Comparison of ENCODE assay signal across 9 mouse cellular contexts in the genomic region with DNA sequence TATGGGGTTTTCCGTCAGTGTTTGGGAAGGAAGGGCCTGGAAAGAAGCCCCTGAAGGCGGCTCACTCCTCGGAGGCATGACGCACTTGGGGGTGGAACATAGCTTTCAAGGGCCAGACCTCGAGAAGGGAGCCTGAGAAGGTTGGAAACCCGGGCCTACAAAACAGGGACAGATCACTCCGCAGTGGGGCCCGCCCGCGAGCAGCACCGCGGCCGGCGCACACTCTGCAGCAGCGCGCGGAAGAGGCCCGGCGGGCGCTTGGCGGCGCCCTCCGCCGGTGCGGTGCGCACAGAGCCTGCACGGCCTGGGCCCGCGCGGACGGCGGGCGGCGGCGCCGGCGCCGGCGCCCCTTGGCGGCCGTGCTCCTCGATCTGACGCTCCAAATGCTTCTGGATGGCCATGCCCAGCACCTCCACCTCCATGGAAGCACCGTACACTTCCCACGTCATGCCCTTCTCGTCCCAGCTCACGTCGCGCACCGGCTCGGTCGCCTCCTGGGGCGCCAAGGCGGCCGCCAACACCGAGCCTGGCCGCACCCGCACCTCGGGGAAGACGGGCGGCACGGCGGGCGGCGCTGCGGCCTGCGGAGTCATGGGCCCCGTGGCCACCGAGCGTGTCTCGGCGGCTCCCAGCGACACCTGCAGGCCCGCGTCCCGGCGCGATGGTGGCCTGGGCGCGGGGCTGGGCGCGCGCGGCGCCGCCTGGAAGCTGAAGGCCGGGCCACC. TPM values are rescaled to one million over a fixed set of nuclear protein-coding genes. Genes with fewer than 3 reads are reported as not detected.
DNase-seq lines count a peak whose midpoint lies in the region; ATAC-seq and TF ChIP-seq lines count a peak whose summit lies in the region.
"Had no signal": no experiment of that assay in that cellular context is flagged by ENCODE, and none has a peak within 500 bp of the region (broad histone marks: within the 10 kb centered on the region; RNA-seq: fewer than 3 reads in every experiment).

No protein-coding gene starts in this region.

- peaks cover 6% of the 10 kb centered on the region for H3K27me3 ChIP-seq in ES-Bruce4 (ENCODE audit: control insufficient read depth, insufficient read depth, low read length, poor library complexity, severe bottlenecking)
- H3K27me3 ChIP-seq in hindbrain, embryonic 12.5 days, result peaks cover 50% of the 10 kb centered on the region
- peaks cover 59% of the 10 kb centered on the region for H3K27me3 ChIP-seq in midbrain, embryonic 10.5 days (ENCODE audit: low read depth, poor library complexity, severe bottlenecking)

- TF ChIP-seq CTCF in ES-Bruce4 (IDR thresholded peaks at IDR 0.05; ENCODE audit: low read depth, low read length), result peak; percentile 4

- H3K4me3 ChIP-seq in ES-Bruce4 (ENCODE audit: low read depth, low read length), result peak overlapping the region; percentile 77
- peak overlapping the region; percentile 33 for H3K4me3 ChIP-seq in hindbrain, embryonic 12.5 days
- peak overlapping the region; percentile 50 for H3K4me3 ChIP-seq in midbrain, embryonic 10.5 days
- H3K4me3 ChIP-seq: heart, adult 2 months had no signal

- no peak for TF ChIP-seq EP300 in ES-Bruce4 (IDR thresholded peaks at IDR 0.05; ENCODE audit: insufficient read depth, low read depth, low read length)

- no peaks in the 10 kb centered on the region for H3K9me3 ChIP-seq in ES-Bruce4 (replicated peaks; ENCODE audit: control insufficient read depth, insufficient read depth, low read length, poor library complexity, severe bottlenecking)
- no peaks in the 10 kb centered on the region for H3K9me3 ChIP-seq in hindbrain, embryonic 12.5 days (replicated peaks)
- no peaks in the 10 kb centered on the region for H3K9me3 ChIP-seq in midbrain, embryonic 10.5 days (replicated peaks)

- 1% methylated on average over 66 of the region's 87 CpGs for WGBS in hindbrain, embryonic 12.5 days
- WGBS in midbrain, embryonic 10.5 days, result 2% methylated on average over 87 of the region's 87 CpGs

- peak overlapping the region; percentile 48 for H3K4me2 ChIP-seq in hindbrain, embryonic 12.5 days (replicated peaks)

- peak overlapping the region; percentile 64 for H3K9ac ChIP-seq in ES-Bruce4 (ENCODE audit: low read depth, poor library complexity, severe bottlenecking)
- peak overlapping the region; percentile 48 for H3K9ac ChIP-seq in hindbrain, embryonic 12.5 days

- TF ChIP-seq POLR2A in ES-Bruce4 (IDR thresholded peaks at IDR 0.05; ENCODE audit: insufficient read depth, low read length), result no peak

- no peak for DNase-seq in frontal cortex, postnatal 36 days (ENCODE audit: low spot score in 2 of 2)
- peak; percentile 79 for DNase-seq in embryo, embryonic 11 days
- peak; percentile 48 for DNase-seq in midbrain, embryonic 10.5 days (ENCODE audit: low spot score)
- DNase-seq in MN1 (ENCODE audit: low spot score), result no peak

- ATAC-seq in frontal cortex, adult (ENCODE audit: low TSS enrichment), result peak; percentile 53
- ATAC-seq in hindbrain, embryonic 12.5 days (ENCODE audit: low FRiP score), result peak; percentile 56; the same call in 1 of the 2 replicates
- no peak for ATAC-seq in CD4-positive, CD25-positive, alpha-beta regulatory T cell, adult 4 months

- H3K36me3 ChIP-seq in ES-Bruce4 (ENCODE audit: control insufficient read depth, insufficient read depth, low read length, poor library complexity, severe bottlenecking), result no peaks in the 10 kb centered on the region
- H3K36me3 ChIP-seq in hindbrain, embryonic 12.5 days, result peaks cover 43% of the 10 kb centered on the region
- H3K36me3 ChIP-seq in midbrain, embryonic 10.5 days, result peaks cover 47% of the 10 kb centered on the region

- no peaks in the 10 kb centered on the region for H3K4me1 ChIP-seq in ES-Bruce4 (ENCODE audit: control insufficient read depth, insufficient read depth, low read length)
- H3K4me1 ChIP-seq in hindbrain, embryonic 12.5 days, result peaks cover 18% of the 10 kb centered on the region
- peaks cover 27% of the 10 kb centered on the region for H3K4me1 ChIP-seq in midbrain, embryonic 10.5 days

- H3K27ac ChIP-seq in ES-Bruce4 (ENCODE audit: insufficient read depth, low read length), result no peak overlapping the region
- no peak overlapping the region for H3K27ac ChIP-seq in hindbrain, embryonic 12.5 days
- no peak overlapping the region; the same call in 1 of the 2 replicates for H3K27ac ChIP-seq in midbrain, embryonic 10.5 days (replicated peaks)
- H3K27ac ChIP-seq: heart, adult 2 months had no signal

RNA-seq across cellular contexts. Expression of a gene that starts 12.0 kb away (rescaled TPM):
- not detected in 2 replicates for polyA plus RNA-seq in ES-Bruce4 (2011; ENCODE audit: insufficient read depth, insufficient read length, low read depth, missing spikeins)
- polyA plus RNA-seq in hindbrain, embryonic 12.5 days (2016; fragmentation: Nextera tagmentation; extraction: Ambion mirVana), result 26.0 and 30.7 TPM in 2 replicates
- 0.88 and 1.1 TPM in 2 replicates for polyA plus RNA-seq in midbrain, embryonic 10.5 days (2016; fragmentation: Nextera tagmentation; extraction: Ambion mirVana)
- polyA plus RNA-seq in CD4-positive, CD25-positive, alpha-beta regulatory T cell, adult 4 months (2017; shearing (Covaris generic)), result not detected
- polyA plus RNA-seq: heart, adult 2 months had no signal

RNA-seq across cellular contexts. Expression of a gene that starts 28.7 kb away (rescaled TPM):
- polyA plus RNA-seq in ES-Bruce4 (2011; ENCODE audit: insufficient read depth, insufficient read length, low read depth, missing spikeins), result 2.7 and 2.8 TPM in 2 replicates
- 2.5 and 2.9 TPM in 2 replicates for polyA plus RNA-seq in hindbrain, embryonic 12.5 days (2016; fragmentation: Nextera tagmentation; extraction: Ambion mirVana)
- 1.5 TPM in 2 replicates for polyA plus RNA-seq in midbrain, embryonic 10.5 days (2016; fragmentation: Nextera tagmentation; extraction: Ambion mirVana)
- polyA plus RNA-seq in CD4-positive, CD25-positive, alpha-beta regulatory T cell, adult 4 months (2017; shearing (Covaris generic)), result 1 to 10 TPM in 1 of 2 experiments, under 1 TPM in 1; 0.30 to 1.1 TPM

RNA-seq across cellular contexts. Expression of a gene that starts 36.4 kb away (rescaled TPM):
- not detected in 2 replicates for polyA plus RNA-seq in ES-Bruce4 (2011; ENCODE audit: insufficient read depth, insufficient read length, low read depth, missing spikeins)
- polyA plus RNA-seq in hindbrain, embryonic 12.5 days (2016; fragmentation: Nextera tagmentation; extraction: Ambion mirVana), result not detected in 2 replicates
- not detected in 2 replicates for polyA plus RNA-seq in midbrain, embryonic 10.5 days (2016; fragmentation: Nextera tagmentation; extraction: Ambion mirVana)
- polyA plus RNA-seq in CD4-positive, CD25-positive, alpha-beta regulatory T cell, adult 4 months (2017; shearing (Covaris generic)), result not detected

RNA-seq across cellular contexts. Expression of a gene that starts 43.9 kb away (rescaled TPM):
- polyA plus RNA-seq in ES-Bruce4 (2011; ENCODE audit: insufficient read depth, insufficient read length, low read depth, missing spikeins), result 153 and 171 TPM in 2 replicates
- 95.6 and 98.0 TPM in 2 replicates for polyA plus RNA-seq in hindbrain, embryonic 12.5 days (2016; fragmentation: Nextera tagmentation; extraction: Ambion mirVana)
- polyA plus RNA-seq in midbrain, embryonic 10.5 days (2016; fragmentation: Nextera tagmentation; extraction: Ambion mirVana), result 90.1 and 98.8 TPM in 2 replicates
- 10 to 100 TPM; 25.5 to 30.0 TPM for polyA plus RNA-seq in CD4-positive, CD25-positive, alpha-beta regulatory T cell, adult 4 months (2017; shearing (Covaris generic))

RNA-seq across cellular contexts. Expression of a gene that starts 46.1 kb away (rescaled TPM):
- not detected in 2 replicates for polyA plus RNA-seq in ES-Bruce4 (2011; ENCODE audit: insufficient read depth, insufficient read length, low read depth, missing spikeins)
- polyA plus RNA-seq in hindbrain, embryonic 12.5 days (2016; fragmentation: Nextera tagmentation; extraction: Ambion mirVana), result not detected in 2 replicates
- not detected in 2 replicates for polyA plus RNA-seq in midbrain, embryonic 10.5 days (2016; fragmentation: Nextera tagmentation; extraction: Ambion mirVana)
- not detected for polyA plus RNA-seq in CD4-positive, CD25-positive, alpha-beta regulatory T cell, adult 4 months (2017; shearing (Covaris generic))
- polyA plus RNA-seq: heart, adult 2 months had no signal

Comparison
In these comparisons a context has a peak if more than half of its experiments do, and no peak if none do; other contexts are left out.
1. DNase-seq: peak in embryo, embryonic 11 days (single experiment) and midbrain, embryonic 10.5 days (single experiment); none in frontal cortex, postnatal 36 days (0 of 2) and MN1 (single experiment).
2. RNA of a gene that starts 12.0 kb away (polyA plus RNA-seq): 26.0 to 30.7 TPM in hindbrain, embryonic 12.5 days; 0.88 to 1.1 TPM in midbrain, embryonic 10.5 days, not detected in ES-Bruce4 and not detected in CD4-positive, CD25-positive, alpha-beta regulatory T cell, adult 4 months; every median in the first group is over 10 times any median in the second.
3. Peak in every context shown above with its lines, with median percentiles within 50 percentile points of each other: H3K4me3 ChIP-seq.